14 mouse cellular contexts compared by ENCODE assay signal in the genomic region with DNA sequence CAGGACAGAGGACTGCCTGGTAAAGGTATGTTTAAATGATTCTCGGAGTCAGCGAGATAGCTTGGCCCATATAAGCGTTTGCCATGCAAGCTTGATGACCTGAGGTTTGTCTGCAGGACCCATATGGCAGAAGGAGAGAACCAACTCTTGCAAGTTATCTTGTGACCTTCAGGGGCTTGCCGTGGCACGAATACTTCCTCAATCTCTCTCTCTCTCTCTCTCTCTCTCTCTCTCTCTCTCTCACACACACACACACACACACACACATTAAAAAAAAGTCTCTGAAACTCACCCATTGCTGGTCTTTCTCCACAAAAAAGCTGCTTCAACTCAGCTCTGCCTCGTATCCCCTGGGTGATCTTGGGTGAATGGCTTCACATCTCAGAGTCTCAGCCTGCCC. TPM values are rescaled to one million over a fixed set of nuclear protein-coding genes. Genes with fewer than 3 reads are reported as not detected.
A peak's percentile ranks its signal among the peaks of the same experiment; 100 is the strongest.
DNase-seq lines count a peak whose midpoint lies in the region; ATAC-seq lines count a peak whose summit lies in the region.
"Had no signal": no experiment of that assay in that cellular context is flagged by ENCODE, and none has a peak within 500 bp of the region (broad histone marks: within the 10 kb centered on the region; RNA-seq: fewer than 3 reads in every experiment).

No protein-coding gene starts in this region.

- 34% methylated on average over 6 of the region's 6 CpGs for WGBS in heart, embryonic 12.5 days
- WGBS in heart, embryonic 10.5 days = 38% methylated on average over 6 of the region's 6 CpGs
- 71% methylated on average over 6 of the region's 6 CpGs for WGBS in forebrain, embryonic 11.5 days
- 57% methylated on average over 6 of the region's 6 CpGs for WGBS in limb, embryonic 11.5 days

- no peak for ATAC-seq in heart, embryonic 12.5 days (ENCODE audit: insufficient number of reproducible peaks, low FRiP score)
- no peak for ATAC-seq in forebrain, embryonic 11.5 days (replicated peaks; ENCODE audit: low FRiP score)
- no peak for ATAC-seq in limb, embryonic 11.5 days (ENCODE audit: insufficient number of reproducible peaks, low FRiP score, low TSS enrichment, low read depth)

- no peak overlapping the region for H3K4me3 ChIP-seq in heart, embryonic 12.5 days
- no peak overlapping the region for H3K4me3 ChIP-seq in heart, embryonic 10.5 days
- H3K4me3 ChIP-seq in forebrain, embryonic 11.5 days (ENCODE audit: low read depth, low read length) = no peak overlapping the region
- H3K4me3 ChIP-seq in limb, embryonic 11.5 days (ENCODE audit: low read depth, low read length) = no peak overlapping the region
- H3K4me3 ChIP-seq: myocyte had no signal

- no peak overlapping the region for H3K27ac ChIP-seq in heart, embryonic 12.5 days (ENCODE audit: poor library complexity, severe bottlenecking)
- H3K27ac ChIP-seq in heart, embryonic 10.5 days = no peak overlapping the region
- no peak overlapping the region for H3K27ac ChIP-seq in forebrain, embryonic 11.5 days (ENCODE audit: low read depth, low read length)
- H3K27ac ChIP-seq in limb, embryonic 11.5 days (replicated peaks; ENCODE audit: low read depth, low read length) = no peak overlapping the region

- no peaks in the 10 kb centered on the region for H3K9me3 ChIP-seq in heart, embryonic 12.5 days (replicated peaks)
- H3K9me3 ChIP-seq in heart, embryonic 10.5 days = no peaks in the 10 kb centered on the region
- no peaks in the 10 kb centered on the region for H3K9me3 ChIP-seq in forebrain, embryonic 11.5 days (ENCODE audit: control insufficient read depth, low read length)
- no peaks in the 10 kb centered on the region for H3K9me3 ChIP-seq in limb, embryonic 11.5 days (ENCODE audit: control insufficient read depth, low read length)
- H3K9me3 ChIP-seq: G1E had no signal

- no peaks in the 10 kb centered on the region for H3K36me3 ChIP-seq in heart, embryonic 12.5 days
- no peaks in the 10 kb centered on the region for H3K36me3 ChIP-seq in heart, embryonic 10.5 days
- H3K36me3 ChIP-seq in forebrain, embryonic 11.5 days (ENCODE audit: control insufficient read depth, insufficient read depth, low read length) = no peaks in the 10 kb centered on the region
- no peaks in the 10 kb centered on the region for H3K36me3 ChIP-seq in limb, embryonic 11.5 days (ENCODE audit: control insufficient read depth, insufficient read depth, low read length)
- H3K36me3 ChIP-seq: G1E had no signal

- peaks cover 9% of the 10 kb centered on the region; the same call in 1 of the 2 replicates for H3K27me3 ChIP-seq in heart, embryonic 12.5 days (replicated peaks)
- H3K27me3 ChIP-seq in heart, embryonic 10.5 days (ENCODE audit: insufficient read depth, poor library complexity, severe bottlenecking) = peaks cover 27% of the 10 kb centered on the region; the same call in 1 of the 2 replicates
- no peaks in the 10 kb centered on the region for H3K27me3 ChIP-seq in forebrain, embryonic 11.5 days (ENCODE audit: control insufficient read depth, insufficient read depth, low read length)
- no peaks in the 10 kb centered on the region for H3K27me3 ChIP-seq in limb, embryonic 11.5 days (ENCODE audit: control insufficient read depth, insufficient read depth, low read length)

- peak overlapping the region; percentile 61; the same call in 1 of the 2 replicates for H3K4me2 ChIP-seq in heart, embryonic 12.5 days
- peak overlapping the region; percentile 53; the same call in 1 of the 2 replicates for H3K4me2 ChIP-seq in forebrain, embryonic 11.5 days (ENCODE audit: low read depth, low read length, severe bottlenecking)
- H3K4me2 ChIP-seq in limb, embryonic 11.5 days (ENCODE audit: low read depth, severe bottlenecking) = peak overlapping the region; percentile 65; the same call in 1 of the 2 replicates

- H3K9ac ChIP-seq in heart, embryonic 12.5 days = no peak overlapping the region
- no peak overlapping the region for H3K9ac ChIP-seq in forebrain, embryonic 11.5 days (ENCODE audit: low read length)
- H3K9ac ChIP-seq in limb, embryonic 11.5 days (ENCODE audit: low read length) = no peak overlapping the region

- peaks cover 21% of the 10 kb centered on the region for H3K4me1 ChIP-seq in heart, embryonic 12.5 days (replicated peaks)
- H3K4me1 ChIP-seq in heart, embryonic 10.5 days = 0 out of 2 replicates have a peak, but pooled peaks cover 4% of the 10 kb centered on the region
- H3K4me1 ChIP-seq in forebrain, embryonic 11.5 days (replicated peaks; ENCODE audit: control insufficient read depth, insufficient read depth, low read length) = peaks cover 4% of the 10 kb centered on the region; the same call in 1 of the 2 replicates
- peaks cover 6% of the 10 kb centered on the region for H3K4me1 ChIP-seq in limb, embryonic 11.5 days (ENCODE audit: control insufficient read depth, insufficient read depth, low read length)

- DNase-seq in heart, embryonic 10.5 days (ENCODE audit: low spot score) = no peak
- peak; percentile 43 for DNase-seq in 416B (ENCODE audit: low read depth)
- no peak for DNase-seq in forebrain, embryonic 11.5 days (ENCODE audit: low spot score)
- no peak for DNase-seq in limb, embryonic 11.5 days (ENCODE audit: low spot score)
- DNase-seq in urinary bladder, postnatal 14 days (ENCODE audit: low spot score) = no peak
- DNase-seq in heart, adult 18-20 months = no peak
- DNase-seq in layer of hippocampus, postnatal 36 days = no peak
- DNase-seq: kidney, postnatal 36 days; lung, postnatal 10 days; right cerebral cortex, adult 18-20 months had no signal

RNA-seq across cellular contexts. Expression of gene Cacng8, which starts 1.6 kb away (rescaled TPM):
- polyA plus RNA-seq in heart, embryonic 12.5 days (2016; fragmentation: Nextera tagmentation; extraction: Ambion mirVana) = 1.6 and 1.9 TPM in 2 replicates
- polyA plus RNA-seq in heart, embryonic 10.5 days (2016; fragmentation: Nextera tagmentation; extraction: Ambion mirVana) = 1.8 and 2.3 TPM in 2 replicates
- polyA plus RNA-seq in forebrain, embryonic 11.5 days (2014; fragmentation: Nextera tagmentation; extraction: Ambion mirVana) = 7.9 and 9.3 TPM in 2 replicates
- polyA plus RNA-seq in limb, embryonic 11.5 days (2014; fragmentation: Nextera tagmentation; extraction: Ambion mirVana) = 6.8 and 7.0 TPM in 2 replicates
- total RNA-seq in heart, adult 18-20 months (2021) = not detected
- 100 to 1,000 TPM; 406 to 411 TPM for total RNA-seq in layer of hippocampus, postnatal 36 days (2021)
- total RNA-seq: G1E had no signal
- polyA plus RNA-seq: G1E had no signal

RNA-seq across cellular contexts. Expression of gene Cacng6, which starts 35.1 kb away (rescaled TPM):
- polyA plus RNA-seq in heart, embryonic 12.5 days (2016; fragmentation: Nextera tagmentation; extraction: Ambion mirVana) = 23.1 and 23.5 TPM in 2 replicates
- 9.6 and 23.7 TPM in 2 replicates for polyA plus RNA-seq in heart, embryonic 10.5 days (2016; fragmentation: Nextera tagmentation; extraction: Ambion mirVana)
- polyA plus RNA-seq in forebrain, embryonic 11.5 days (2014; fragmentation: Nextera tagmentation; extraction: Ambion mirVana) = 0.40 and 0.44 TPM in 2 replicates
- polyA plus RNA-seq in limb, embryonic 11.5 days (2014; fragmentation: Nextera tagmentation; extraction: Ambion mirVana) = 0.25 and 0.52 TPM in 2 replicates
- total RNA-seq in heart, adult 18-20 months (2021) = 1 to 10 TPM; 1.5 to 2.0 TPM
- total RNA-seq in layer of hippocampus, postnatal 36 days (2021) = 1 to 10 TPM; 1.5 to 1.6 TPM
- polyA plus RNA-seq: G1E; intestine, embryonic 14.5 days had no signal

RNA-seq across cellular contexts. Expression of gene Cacng7, which starts 56.1 kb away (rescaled TPM):
- polyA plus RNA-seq in heart, embryonic 12.5 days (2016; fragmentation: Nextera tagmentation; extraction: Ambion mirVana) = 0.17 and 0.32 TPM in 2 replicates
- polyA plus RNA-seq in heart, embryonic 10.5 days (2016; fragmentation: Nextera tagmentation; extraction: Ambion mirVana) = 0.22 and 1.3 TPM in 2 replicates
- polyA plus RNA-seq in forebrain, embryonic 11.5 days (2014; fragmentation: Nextera tagmentation; extraction: Ambion mirVana) = 4.9 and 5.6 TPM in 2 replicates
- 2.0 and 2.6 TPM in 2 replicates for polyA plus RNA-seq in limb, embryonic 11.5 days (2014; fragmentation: Nextera tagmentation; extraction: Ambion mirVana)
- 1 to 10 TPM; 3.7 to 4.6 TPM for total RNA-seq in heart, adult 18-20 months (2021)
- 100 to 1,000 TPM; 130 to 131 TPM for total RNA-seq in layer of hippocampus, postnatal 36 days (2021)
- polyA plus RNA-seq: G1E had no signal
